Mouse (Mus musculus): ENCODE data around the gene Prtn3. TPM values are rescaled to one million over a fixed set of nuclear protein-coding genes. Genes with fewer than 3 reads are reported as not detected.

Gene Prtn3
- polyA plus RNA-seq, 1 experiment from 2014 or later, result 15.3 TPM

DNA sequence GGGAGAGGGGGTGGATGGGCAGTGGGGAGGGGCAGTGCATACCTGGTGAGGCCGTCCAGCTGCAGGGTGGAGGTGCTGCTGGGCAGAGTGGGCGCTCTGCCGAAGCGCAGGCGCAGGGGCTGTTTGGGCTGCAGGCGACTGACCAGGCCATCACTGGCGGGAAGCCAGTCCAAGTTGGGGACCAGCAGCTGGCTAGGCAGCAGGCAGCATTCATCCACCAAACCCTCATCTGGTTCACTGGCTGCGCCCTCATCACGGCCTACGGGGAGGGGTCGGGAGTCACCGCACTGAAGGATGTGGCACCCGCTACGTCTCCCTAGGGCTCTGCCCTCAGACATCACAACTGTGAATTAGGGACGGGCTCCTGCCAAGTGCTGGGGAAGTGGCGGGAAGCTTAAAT is 22.0 kb downstream of the Prtn3 start:
- no peaks in the 10 kb centered on the region for H3K27me3 ChIP-seq (replicated peaks; ENCODE audit: control insufficient read depth, insufficient read depth, low read length)
- peaks cover 10% of the 10 kb centered on the region for H3K4me1 ChIP-seq (replicated peaks; ENCODE audit: control insufficient read depth, insufficient read depth, low read length)

DNA sequence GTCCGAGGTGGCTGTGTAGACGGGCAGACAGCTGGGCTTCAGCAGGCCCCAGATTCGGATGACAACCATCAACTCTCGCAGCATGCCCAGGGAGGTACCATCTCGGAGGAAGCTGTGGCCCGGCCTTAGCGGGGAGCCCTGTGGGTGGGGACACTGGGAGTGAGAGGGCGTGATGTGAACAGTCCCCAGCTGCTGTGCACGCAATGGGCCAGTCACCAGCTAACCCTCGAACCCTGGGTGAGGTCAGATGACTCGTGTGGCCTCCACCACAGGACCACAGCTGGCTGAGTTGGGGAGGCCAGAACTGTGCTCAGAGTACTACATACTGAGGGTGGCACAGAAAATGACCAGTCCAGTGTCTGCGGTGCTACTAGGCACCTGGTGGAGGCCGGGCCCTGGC is 22.5 kb downstream of the Prtn3 start:
- 84% methylated on average over 13 of the region's 13 CpGs for WGBS
- Histone ChIP-seq H3K9me3 (ENCODE audit: control insufficient read depth, low read length) (no peaks in the 10 kb centered on the region), H3K9ac (replicated peaks; ENCODE audit: low read depth, low read length) (no peak overlapping the region), H3K27ac (ENCODE audit: low read length) (no peak overlapping the region), H3K27me3 (replicated peaks; ENCODE audit: control insufficient read depth, insufficient read depth, low read length) (no peaks in the 10 kb centered on the region), H3K4me2 (ENCODE audit: low read length) (no peak overlapping the region), H3K4me3 (replicated peaks; ENCODE audit: low read length) (no peak overlapping the region), H3K36me3 (ENCODE audit: control insufficient read depth, insufficient read depth) (peaks cover 13% of the 10 kb centered on the region), H3K4me1 (replicated peaks; ENCODE audit: control insufficient read depth, insufficient read depth, low read length) (peaks cover 13% of the 10 kb centered on the region)
- no peak for ATAC-seq

More for the DNA sequence above, 22.0 kb downstream of the Prtn3 start:
- Histone ChIP-seq H3K4me2 (ENCODE audit: low read length) (no peak overlapping the region), H3K9me3 (ENCODE audit: control insufficient read depth, low read length) (no peaks in the 10 kb centered on the region), H3K36me3 (ENCODE audit: control insufficient read depth, insufficient read depth) (peaks cover 13% of the 10 kb centered on the region), H3K9ac (replicated peaks; ENCODE audit: low read depth, low read length) (no peak overlapping the region), H3K4me3 (replicated peaks; ENCODE audit: low read length) (no peak overlapping the region), H3K27ac (ENCODE audit: low read length) (no peak overlapping the region)
- WGBS, result 91% methylated on average over 16 of the region's 16 CpGs
- no peak for ATAC-seq

DNA sequence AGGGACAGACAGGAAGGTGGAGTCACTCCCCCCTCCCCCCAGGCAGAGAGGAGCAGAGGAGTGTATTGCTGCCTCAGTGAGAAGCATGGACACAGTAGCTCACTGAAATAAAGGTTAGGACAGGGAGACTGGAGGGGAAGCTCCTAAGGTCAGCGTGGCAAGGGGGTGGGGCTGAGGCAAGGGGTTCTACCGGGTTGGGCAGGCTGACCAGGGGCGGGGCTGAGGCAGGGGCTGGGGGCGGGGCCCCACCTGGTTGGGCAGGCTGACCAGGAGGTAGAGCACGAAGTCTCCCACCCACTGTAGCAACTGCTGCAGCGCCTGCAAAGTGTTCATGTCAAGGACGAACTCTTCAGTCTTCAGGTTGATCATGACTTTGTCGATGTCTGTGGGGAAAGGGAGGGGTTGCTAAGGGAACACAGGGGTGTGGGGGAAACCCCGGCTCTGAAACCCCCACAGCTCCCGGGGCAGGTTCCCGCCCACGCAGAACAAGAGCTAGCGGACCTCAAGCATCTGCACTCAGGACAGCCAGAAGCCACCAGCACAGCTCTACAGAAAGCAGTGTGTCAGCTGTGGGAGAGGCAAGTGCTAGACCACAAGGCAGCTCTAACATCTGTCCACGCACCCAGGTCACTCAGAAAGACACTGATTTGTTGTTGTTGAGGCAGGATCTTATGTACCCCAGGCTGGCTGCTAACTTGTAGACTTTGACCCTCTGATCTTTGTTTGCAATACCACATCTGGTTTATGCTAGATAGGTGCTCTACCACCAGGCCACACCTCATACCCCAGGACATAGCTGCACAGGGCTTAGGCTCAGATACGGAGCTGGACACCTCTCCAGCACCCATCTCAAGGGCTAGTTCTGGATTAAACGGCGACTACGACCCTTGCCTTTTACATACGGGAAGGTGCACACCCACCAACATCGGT is 23.3 kb downstream of the Prtn3 start:
- 54% methylated on average over 20 of the region's 20 CpGs for WGBS
- Histone ChIP-seq H3K9me3 (ENCODE audit: control insufficient read depth, low read length) (no peaks in the 10 kb centered on the region), H3K4me2 (ENCODE audit: low read length) (no peak overlapping the region), H3K27ac (ENCODE audit: low read length) (no peak overlapping the region), H3K4me1 (replicated peaks; ENCODE audit: control insufficient read depth, insufficient read depth, low read length) (peaks cover 13% of the 10 kb centered on the region), H3K9ac (replicated peaks; ENCODE audit: low read depth, low read length) (no peak overlapping the region), H3K27me3 (replicated peaks; ENCODE audit: control insufficient read depth, insufficient read depth, low read length) (no peaks in the 10 kb centered on the region), H3K36me3 (ENCODE audit: control insufficient read depth, insufficient read depth) (peaks cover 13% of the 10 kb centered on the region), H3K4me3 (replicated peaks; ENCODE audit: low read length) (no peak overlapping the region)
- ATAC-seq, result no peak

DNA sequence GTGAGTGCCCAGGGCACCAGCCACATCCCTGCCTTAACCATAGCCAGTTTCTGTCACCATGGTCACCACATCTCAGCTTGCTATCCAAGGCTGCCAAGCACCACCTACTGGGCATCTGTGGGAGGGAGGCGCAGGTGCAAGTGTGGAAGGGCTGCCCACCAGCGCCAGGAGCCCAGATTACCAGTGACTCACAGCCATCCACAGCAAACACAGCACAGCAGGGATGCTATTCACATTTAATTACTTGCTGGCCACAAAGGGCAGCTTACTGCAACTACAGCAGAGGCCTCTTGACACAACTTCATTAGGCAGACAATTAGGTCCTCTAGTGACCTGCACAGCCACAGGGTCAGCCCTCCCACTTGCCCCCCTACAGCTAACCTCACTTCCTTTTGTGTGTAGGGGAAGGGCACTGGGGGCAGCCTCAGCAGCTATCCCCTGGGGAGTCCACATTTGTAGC is 26.7 kb downstream of the Prtn3 start:
- Histone ChIP-seq H3K9ac (replicated peaks; ENCODE audit: low read depth, low read length) (no peak overlapping the region; the same call in 1 of the 2 replicates), H3K27me3 (replicated peaks; ENCODE audit: control insufficient read depth, insufficient read depth, low read length) (no peaks in the 10 kb centered on the region), H3K4me1 (replicated peaks; ENCODE audit: control insufficient read depth, insufficient read depth, low read length) (peaks cover 13% of the 10 kb centered on the region), H3K4me2 (ENCODE audit: low read length) (no peak overlapping the region), H3K36me3 (ENCODE audit: control insufficient read depth, insufficient read depth) (peaks cover 16% of the 10 kb centered on the region), H3K9me3 (ENCODE audit: control insufficient read depth, low read length) (no peaks in the 10 kb centered on the region), H3K4me3 (replicated peaks; ENCODE audit: low read length) (no peak overlapping the region), H3K27ac (ENCODE audit: low read length) (no peak overlapping the region)
- WGBS, result 14% methylated on average over 2 of the region's 2 CpGs
- peak; percentile 79 for ATAC-seq

DNA sequence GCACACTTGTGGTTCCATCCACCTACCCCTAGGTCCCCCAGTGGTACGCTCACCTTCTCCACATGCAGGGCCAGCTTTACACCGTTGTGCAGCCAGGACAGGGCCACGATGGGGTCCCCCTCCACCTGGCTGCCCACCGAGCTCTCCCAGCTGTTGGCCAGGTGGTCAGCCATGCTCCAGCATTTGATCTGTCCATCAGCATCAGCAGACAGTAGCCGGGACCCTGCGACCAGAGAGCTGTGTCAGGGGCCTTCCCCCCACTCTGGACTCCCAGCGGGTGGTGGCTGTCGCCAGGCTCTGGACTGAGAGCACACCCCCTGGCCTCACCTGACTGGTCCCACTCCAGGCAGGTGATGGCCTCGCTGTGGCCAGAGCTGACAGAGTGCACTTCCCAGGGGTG is 32.4 kb downstream of the Prtn3 start:
- H3K27me3 ChIP-seq (replicated peaks; ENCODE audit: control insufficient read depth, insufficient read depth, low read length), result no peaks in the 10 kb centered on the region
- H3K27ac ChIP-seq (ENCODE audit: low read length), result no peak overlapping the region
- no peak overlapping the region for H3K9ac ChIP-seq (replicated peaks; ENCODE audit: low read depth, low read length)
- H3K9me3 ChIP-seq (ENCODE audit: control insufficient read depth, low read length), result no peaks in the 10 kb centered on the region
- 95% methylated on average over 9 of the region's 9 CpGs for WGBS
- H3K4me3 ChIP-seq (replicated peaks; ENCODE audit: low read length), result no peak overlapping the region
- no peak for ATAC-seq
- H3K36me3 ChIP-seq (ENCODE audit: control insufficient read depth, insufficient read depth), result peaks cover 6% of the 10 kb centered on the region
- H3K4me2 ChIP-seq (ENCODE audit: low read length), result no peak overlapping the region
- H3K4me1 ChIP-seq (replicated peaks; ENCODE audit: control insufficient read depth, insufficient read depth, low read length), result peaks cover 9% of the 10 kb centered on the region

DNA sequence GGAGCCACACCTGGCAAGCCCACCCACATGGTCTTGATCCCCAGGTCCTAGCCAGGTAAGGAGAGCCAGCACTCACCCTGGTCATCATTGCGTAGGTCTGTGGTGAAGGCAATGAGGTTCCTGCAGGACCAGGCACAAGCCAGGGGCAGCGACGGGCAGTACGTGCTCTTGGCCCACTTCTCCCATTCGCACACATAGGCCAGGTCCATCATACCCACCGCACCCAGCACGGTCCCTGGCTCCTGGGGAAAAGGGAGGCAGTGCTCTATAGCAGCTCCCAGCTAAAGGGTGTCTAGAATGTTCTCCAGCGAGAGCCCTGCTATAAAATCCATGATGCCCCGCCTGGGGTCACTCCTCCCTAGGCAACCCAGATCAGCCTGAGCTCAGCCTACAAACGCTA is 33.1 kb downstream of the Prtn3 start:
- H3K27me3 ChIP-seq (replicated peaks; ENCODE audit: control insufficient read depth, insufficient read depth, low read length), result no peaks in the 10 kb centered on the region
- H3K4me1 ChIP-seq (replicated peaks; ENCODE audit: control insufficient read depth, insufficient read depth, low read length), result peaks cover 9% of the 10 kb centered on the region
- no peak overlapping the region for H3K9ac ChIP-seq (replicated peaks; ENCODE audit: low read depth, low read length)
- H3K9me3 ChIP-seq (ENCODE audit: control insufficient read depth, low read length), result no peaks in the 10 kb centered on the region
- H3K27ac ChIP-seq (ENCODE audit: low read length), result no peak overlapping the region
- ATAC-seq, result no peak
- H3K4me3 ChIP-seq (replicated peaks; ENCODE audit: low read length), result no peak overlapping the region
- WGBS, result 95% methylated on average over 10 of the region's 10 CpGs
- H3K4me2 ChIP-seq (ENCODE audit: low read length), result no peak overlapping the region
- H3K36me3 ChIP-seq (ENCODE audit: control insufficient read depth, insufficient read depth), result peaks cover 6% of the 10 kb centered on the region

DNA sequence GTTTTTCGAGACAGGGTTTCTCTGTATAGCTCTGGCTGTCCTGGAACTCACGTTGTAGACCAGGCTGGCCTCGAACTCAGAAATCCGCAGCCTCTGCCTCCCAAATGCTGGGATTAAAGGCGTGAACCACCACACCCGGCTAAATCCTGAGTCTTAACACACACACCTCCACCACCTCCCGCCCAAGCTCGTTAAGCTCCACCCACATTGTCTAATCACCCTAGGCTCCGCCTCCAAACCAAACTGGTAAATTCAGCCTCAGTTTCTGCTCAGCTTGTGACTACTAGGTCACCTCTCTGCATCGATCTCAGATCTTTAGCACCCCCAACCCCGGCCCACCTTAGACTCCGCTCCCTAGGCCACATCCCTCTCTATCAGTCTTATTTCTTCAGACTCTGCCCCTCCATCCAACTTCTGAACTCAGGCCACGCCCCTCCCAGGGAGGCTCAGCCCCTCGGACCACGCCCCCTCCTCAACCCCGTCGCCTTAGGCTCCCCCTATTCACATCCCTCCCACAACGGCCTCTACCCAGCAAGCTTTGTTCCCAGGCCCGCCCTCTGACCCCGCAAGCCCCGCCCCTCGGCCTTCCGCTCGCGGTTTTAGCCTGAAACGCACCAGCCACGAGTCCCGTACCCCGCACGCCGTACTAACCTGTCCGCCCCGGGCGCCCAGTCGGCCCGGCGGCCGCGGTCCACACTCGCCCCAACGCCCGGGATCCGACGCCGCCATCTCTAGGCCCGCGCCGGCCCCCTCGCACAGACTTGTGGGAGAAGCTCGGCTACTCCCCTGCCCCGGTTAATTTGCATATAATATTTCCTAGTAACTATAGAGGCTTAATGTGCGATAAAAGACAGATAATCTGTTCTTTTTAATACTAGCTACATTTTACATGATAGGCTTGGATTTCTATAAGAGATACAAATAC is 34.2 kb downstream of the Prtn3 start, which contains the start of gene Med16:
Gene Med16 (minus strand): TSS at position 757 of the 925 bp plus-strand sequence.
- peak; percentile 91 for ATAC-seq
- 1% methylated on average over 52 of the region's 52 CpGs for WGBS
- H3K9me3 ChIP-seq (ENCODE audit: control insufficient read depth, low read length), result no peaks in the 10 kb centered on the region
- H3K27me3 ChIP-seq (replicated peaks; ENCODE audit: control insufficient read depth, insufficient read depth, low read length), result no peaks in the 10 kb centered on the region
- peaks cover 8% of the 10 kb centered on the region for H3K36me3 ChIP-seq (ENCODE audit: control insufficient read depth, insufficient read depth)
- peak within 1 kb of the TSS; percentile 99 for H3K9ac ChIP-seq (replicated peaks; ENCODE audit: low read depth, low read length)
- H3K4me2 ChIP-seq (ENCODE audit: low read length), result peak within 1 kb of the TSS; percentile 55
- H3K4me1 ChIP-seq (replicated peaks; ENCODE audit: control insufficient read depth, insufficient read depth, low read length), result peaks cover 9% of the 10 kb centered on the region
- H3K4me3 ChIP-seq (replicated peaks; ENCODE audit: low read length), result peak within 1 kb of the TSS; percentile 94
- peak within 1 kb of the TSS; percentile 99 for H3K27ac ChIP-seq (ENCODE audit: low read length)

DNA sequence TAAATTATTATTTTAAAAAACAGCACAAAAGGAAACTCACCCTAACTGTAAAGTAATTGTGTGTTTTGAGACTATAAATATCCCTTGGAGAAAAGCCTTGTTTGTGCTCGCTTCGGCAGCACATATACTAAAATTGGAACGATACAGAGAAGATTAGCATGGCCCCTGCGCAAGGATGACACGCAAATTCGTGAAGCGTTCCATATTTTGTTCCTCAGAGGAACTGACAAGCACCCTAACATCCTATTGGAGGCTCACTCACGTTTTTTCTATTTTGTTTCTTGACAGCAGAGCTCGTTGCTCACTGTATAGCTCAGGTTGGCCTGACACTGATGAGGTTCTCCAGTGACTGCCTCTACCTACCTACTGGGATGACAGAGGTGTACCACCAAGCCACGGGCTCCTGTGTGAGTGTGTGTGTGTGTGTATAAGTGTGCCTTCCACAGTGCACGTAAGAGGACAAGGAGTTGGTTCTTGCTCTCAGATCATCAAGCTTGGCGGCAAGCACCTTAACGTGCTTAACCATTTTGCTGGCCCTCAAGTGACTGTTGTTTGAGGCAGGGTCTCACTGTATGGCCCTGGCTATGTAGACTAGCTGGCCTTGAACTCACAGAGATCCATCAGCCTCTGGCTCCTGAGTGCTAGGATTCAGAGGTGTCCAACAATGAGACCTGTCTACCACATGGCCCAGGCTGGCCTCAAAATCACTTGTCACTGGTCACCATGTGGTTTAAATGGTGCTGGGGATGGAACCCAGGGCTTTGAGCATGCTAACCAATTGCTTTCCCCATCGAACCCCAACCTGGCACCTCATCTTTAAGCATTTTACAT is 35.0 kb downstream of the Prtn3 start:
- peak overlapping the region; percentile 92 for H3K27ac ChIP-seq (ENCODE audit: low read length)
- H3K27me3 ChIP-seq (replicated peaks; ENCODE audit: control insufficient read depth, insufficient read depth, low read length), result no peaks in the 10 kb centered on the region
- peak; percentile 60 for ATAC-seq
- peak overlapping the region; percentile 51 for H3K9ac ChIP-seq (replicated peaks; ENCODE audit: low read depth, low read length)
- WGBS, result 24% methylated on average over 14 of the region's 14 CpGs
- peak overlapping the region; percentile 27 for H3K4me3 ChIP-seq (replicated peaks; ENCODE audit: low read length)
- no peaks in the 10 kb centered on the region for H3K9me3 ChIP-seq (ENCODE audit: control insufficient read depth, low read length)
- peaks cover 8% of the 10 kb centered on the region for H3K36me3 ChIP-seq (ENCODE audit: control insufficient read depth, insufficient read depth)
- H3K4me2 ChIP-seq (ENCODE audit: low read length), result peak overlapping the region; percentile 55
- H3K4me1 ChIP-seq (replicated peaks; ENCODE audit: control insufficient read depth, insufficient read depth, low read length), result peaks cover 15% of the 10 kb centered on the region
